Mouse (Mus musculus): Measurements from ENCODE around the gene Wfdc13. TPM values are rescaled to one million over a fixed set of nuclear protein-coding genes. Genes with fewer than 3 reads are reported as not detected.

Gene Wfdc13
- polyA plus RNA-seq (2015; fragmentation: Nextera tagmentation; extraction: Ambion mirVana), result 0.22 TPM in 1 of 2 replicates, not detected in the other

DNA sequence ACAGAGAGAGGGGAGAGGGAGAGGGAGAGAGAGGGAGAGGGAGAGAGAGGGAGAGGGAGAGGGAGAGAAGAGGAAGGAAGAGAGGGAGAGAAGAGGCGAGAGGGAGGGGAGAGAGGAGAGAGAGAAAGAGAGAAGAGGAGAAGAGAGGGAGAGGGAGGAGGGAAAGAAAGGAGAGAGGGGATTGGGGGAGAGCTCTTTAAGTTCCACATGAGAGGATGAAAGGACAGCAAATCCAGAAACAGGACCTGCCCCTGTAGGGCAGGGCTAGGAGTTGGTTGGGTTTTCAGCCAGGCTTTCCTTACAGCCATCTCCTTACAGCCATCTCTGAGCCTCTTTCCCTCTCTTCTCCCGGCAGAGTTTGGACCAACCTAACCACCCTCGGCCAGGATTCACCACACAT lies at the start of gene Wfdc13:
Wfdc13 (plus strand) TSS at position 301 of the 400 bp plus-strand sequence.

DNA sequence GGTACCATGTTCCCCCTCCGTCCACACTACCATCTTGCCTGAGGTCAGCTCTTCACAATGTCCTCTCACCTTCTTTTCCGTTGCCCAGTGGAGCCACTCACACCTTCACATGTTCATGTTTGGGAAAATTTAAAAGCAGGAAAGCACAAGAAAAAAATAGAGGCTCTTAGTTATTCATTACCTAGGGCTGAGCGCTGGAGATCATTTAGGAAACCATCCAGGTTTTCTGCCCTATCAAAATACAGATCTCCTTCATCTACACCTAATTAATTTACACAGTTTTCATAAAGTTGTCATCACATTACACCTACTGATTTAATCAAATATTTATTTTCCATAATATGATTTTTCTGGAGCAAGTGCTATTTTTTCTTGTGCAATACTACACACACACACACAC lies 46.2 kb upstream of the Wfdc13 start, which contains the start of gene Wfdc16:
Wfdc16 (minus strand) TSS at position 101 of the 400 bp plus-strand sequence.

DNA sequence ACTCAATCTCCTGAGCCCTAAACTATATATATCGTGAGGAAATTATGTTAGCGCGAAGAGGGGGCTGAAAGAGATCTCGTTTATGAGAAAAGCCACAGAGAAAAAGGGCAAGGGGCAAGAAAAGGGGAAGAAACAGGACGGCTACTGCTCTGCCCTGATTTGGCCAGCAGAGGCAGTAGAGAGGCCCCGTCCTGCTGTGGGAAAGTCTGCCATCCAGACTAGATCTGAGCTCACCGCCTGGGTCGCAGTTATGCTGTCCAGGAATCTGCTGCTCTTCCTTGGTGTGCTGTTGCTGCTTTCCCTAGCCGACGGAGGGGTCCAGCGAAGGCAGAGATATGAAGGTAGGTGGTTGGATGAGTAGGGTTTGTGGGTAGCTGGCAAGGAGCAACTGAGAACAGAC lies 29.0 kb upstream of the Wfdc13 start, which contains the start of gene Wfdc10:
Wfdc10 (plus strand) TSS at position 189 of the 400 bp plus-strand sequence.

DNA sequence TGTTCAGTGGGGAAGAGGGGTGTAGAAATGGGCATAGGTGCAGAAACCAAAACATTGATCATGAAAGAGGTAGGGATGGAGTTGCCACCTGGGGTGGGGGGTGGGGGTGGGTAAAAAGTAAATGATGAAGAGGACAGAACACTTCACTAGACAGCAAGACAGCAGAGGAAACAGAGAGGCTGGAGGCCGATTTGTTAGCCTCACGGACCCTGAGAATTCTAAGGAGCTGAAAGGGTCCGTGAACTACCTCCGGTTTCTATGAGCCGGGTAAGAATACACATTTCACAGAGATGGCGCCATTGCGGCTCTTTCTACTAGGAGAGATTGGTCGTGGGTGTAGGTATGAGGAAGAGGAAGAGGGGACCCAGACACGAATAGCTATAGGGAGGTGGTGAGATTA lies 28.4 kb upstream of the Wfdc13 start, which contains the start of gene Wfdc9:
Wfdc9 (minus strand) TSS at position 101 of the 400 bp plus-strand sequence.

DNA sequence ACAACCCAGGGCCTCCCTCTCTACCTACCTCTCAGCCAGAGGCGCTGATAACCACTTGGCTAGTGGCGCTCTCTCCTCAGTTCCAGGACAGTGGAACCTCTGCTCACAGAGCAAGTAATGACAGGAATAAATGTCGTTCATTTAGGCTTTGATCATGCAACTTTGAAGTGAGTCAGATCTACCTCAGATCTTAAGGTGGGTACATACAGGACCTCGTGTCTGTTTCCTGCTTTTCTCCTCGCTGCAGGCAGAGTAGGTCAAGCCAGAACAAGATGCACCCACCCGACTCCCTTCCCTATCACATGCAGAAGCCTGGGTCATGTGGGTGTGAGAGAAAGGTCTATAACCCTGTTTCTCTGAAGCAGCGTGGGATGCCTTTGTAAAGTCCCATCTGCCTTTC lies 10.9 kb upstream of the Wfdc13 start, which contains the start of gene Wfdc11:
Wfdc11 (minus strand) TSS at position 101 of the 400 bp plus-strand sequence.

DNA sequence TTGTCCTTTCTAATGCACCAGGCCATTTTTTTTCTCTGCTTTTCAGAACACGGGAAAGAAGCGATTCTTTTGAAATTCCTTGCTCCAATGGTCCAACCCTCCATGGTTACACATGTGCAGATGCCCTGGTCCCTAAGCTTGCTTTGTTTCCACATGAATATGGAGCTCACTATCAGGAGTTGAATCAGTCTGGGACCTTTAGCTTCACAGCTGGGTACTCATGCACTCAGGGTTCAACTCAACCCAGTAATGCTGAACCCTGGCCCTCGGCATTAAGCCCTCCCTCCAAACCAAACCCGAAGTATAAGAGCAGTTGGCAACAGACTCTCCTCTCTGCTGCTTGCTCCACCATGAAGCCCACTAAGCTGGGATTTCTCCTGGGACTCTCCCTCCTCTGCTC lies 13.3 kb downstream of the Wfdc13 start, which contains the start of gene Spint4:
Spint4 (plus strand) TSS at position 301 of the 400 bp plus-strand sequence.

DNA sequence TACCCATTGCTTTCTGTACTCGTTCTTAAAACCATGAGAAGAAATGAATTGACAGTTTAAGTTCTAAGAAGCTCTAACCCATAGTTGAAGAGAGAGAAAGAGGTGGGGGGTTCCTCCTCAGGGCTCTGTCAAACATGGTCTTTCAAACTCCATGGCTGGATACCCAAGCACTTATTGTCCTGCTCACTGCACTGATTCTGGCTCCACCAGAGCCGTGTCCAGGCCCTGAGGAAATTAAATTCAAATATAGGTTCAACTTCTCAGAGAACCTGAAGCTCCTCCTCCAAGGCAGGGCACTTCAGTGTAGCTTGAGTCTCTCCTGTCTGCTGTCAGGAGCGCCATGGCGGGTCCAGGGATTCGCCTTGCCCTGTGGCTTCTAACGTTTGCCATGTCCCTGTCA lies 30.1 kb downstream of the Wfdc13 start, which contains the start of gene Spint5:
Spint5 (plus strand) TSS at position 301 of the 400 bp plus-strand sequence.

Other genes with a start within 250 kb of the Wfdc13 start
- gene Sdc4, start 241.2 kb upstream of the Wfdc13 start, polyA plus RNA-seq (2015; fragmentation: Nextera tagmentation; extraction: Ambion mirVana), result 42.5 and 43.9 TPM in 2 replicates
- gene Sys1, start 228.1 kb upstream of the Wfdc13 start, polyA plus RNA-seq (2015; fragmentation: Nextera tagmentation; extraction: Ambion mirVana), result 113 and 120 TPM in 2 replicates
- gene Gm20458, start 224.1 kb upstream of the Wfdc13 start, polyA plus RNA-seq (2015; fragmentation: Nextera tagmentation; extraction: Ambion mirVana), result 14.5 and 16.2 TPM in 2 replicates
- gene Trp53tg5, start 211.4 kb upstream of the Wfdc13 start, polyA plus RNA-seq (2015; fragmentation: Nextera tagmentation; extraction: Ambion mirVana), result not detected in 2 replicates
- gene Dbndd2, start 199.0 kb upstream of the Wfdc13 start, polyA plus RNA-seq (2015; fragmentation: Nextera tagmentation; extraction: Ambion mirVana), result 41.5 and 45.7 TPM in 2 replicates
- gene Pigt, start 187.6 kb upstream of the Wfdc13 start, polyA plus RNA-seq (2015; fragmentation: Nextera tagmentation; extraction: Ambion mirVana), result 117 and 135 TPM in 2 replicates
- gene Wfdc2, start 122.7 kb upstream of the Wfdc13 start, polyA plus RNA-seq (2015; fragmentation: Nextera tagmentation; extraction: Ambion mirVana), result 0.62 and 0.65 TPM in 2 replicates
- not detected in 2 replicates for gene Spint3, start 111.6 kb upstream of the Wfdc13 start, polyA plus RNA-seq (2015; fragmentation: Nextera tagmentation; extraction: Ambion mirVana)
- not detected in 2 replicates for gene Wfdc6a, start 99.7 kb upstream of the Wfdc13 start, polyA plus RNA-seq (2015; fragmentation: Nextera tagmentation; extraction: Ambion mirVana)
- gene Eppin, start 91.5 kb upstream of the Wfdc13 start, polyA plus RNA-seq (2015; fragmentation: Nextera tagmentation; extraction: Ambion mirVana), result not detected in 2 replicates
- not detected in 2 replicates for gene Wfdc6b, start 71.6 kb upstream of the Wfdc13 start, polyA plus RNA-seq (2015; fragmentation: Nextera tagmentation; extraction: Ambion mirVana)
- not detected in 2 replicates for gene Wfdc8, start 71.5 kb upstream of the Wfdc13 start, polyA plus RNA-seq (2015; fragmentation: Nextera tagmentation; extraction: Ambion mirVana)
- not detected in 2 replicates for gene Wfdc16, start 46.3 kb upstream of the Wfdc13 start, polyA plus RNA-seq (2015; fragmentation: Nextera tagmentation; extraction: Ambion mirVana)
- gene Wfdc10, start 29.1 kb upstream of the Wfdc13 start, polyA plus RNA-seq (2015; fragmentation: Nextera tagmentation; extraction: Ambion mirVana), result not detected in 2 replicates
- gene Wfdc9, start 28.5 kb upstream of the Wfdc13 start, polyA plus RNA-seq (2015; fragmentation: Nextera tagmentation; extraction: Ambion mirVana), result not detected in 2 replicates
- not detected in 2 replicates for gene Wfdc11, start 11.0 kb upstream of the Wfdc13 start, polyA plus RNA-seq (2015; fragmentation: Nextera tagmentation; extraction: Ambion mirVana)
- gene Spint4, start 13.4 kb downstream of the Wfdc13 start, polyA plus RNA-seq (2015; fragmentation: Nextera tagmentation; extraction: Ambion mirVana), result not detected in 2 replicates
- gene Spint5, start 30.2 kb downstream of the Wfdc13 start, polyA plus RNA-seq (2015; fragmentation: Nextera tagmentation; extraction: Ambion mirVana), result not detected in 2 replicates
- gene Wfdc3, start 60.8 kb downstream of the Wfdc13 start, polyA plus RNA-seq (2015; fragmentation: Nextera tagmentation; extraction: Ambion mirVana), result 0.58 and 0.88 TPM in 2 replicates
- 48.0 and 50.3 TPM in 2 replicates for gene Dnttip1, start 60.9 kb downstream of the Wfdc13 start, polyA plus RNA-seq (2015; fragmentation: Nextera tagmentation; extraction: Ambion mirVana)
- gene Ube2c, start 84.8 kb downstream of the Wfdc13 start, polyA plus RNA-seq (2015; fragmentation: Nextera tagmentation; extraction: Ambion mirVana), result 31.4 and 34.2 TPM in 2 replicates
- gene Tnnc2, start 94.9 kb downstream of the Wfdc13 start, polyA plus RNA-seq (2015; fragmentation: Nextera tagmentation; extraction: Ambion mirVana), result 6.6 and 7.2 TPM in 2 replicates
- gene Snx21, start 100.7 kb downstream of the Wfdc13 start, polyA plus RNA-seq (2015; fragmentation: Nextera tagmentation; extraction: Ambion mirVana), result 54.9 and 60.8 TPM in 2 replicates
- gene Acot8, start 119.8 kb downstream of the Wfdc13 start, polyA plus RNA-seq (2015; fragmentation: Nextera tagmentation; extraction: Ambion mirVana), result 23.8 and 27.3 TPM in 2 replicates
- 10.4 and 10.8 TPM in 2 replicates for gene Zswim3, start 120.0 kb downstream of the Wfdc13 start, polyA plus RNA-seq (2015; fragmentation: Nextera tagmentation; extraction: Ambion mirVana)
- gene Zswim1, start 137.6 kb downstream of the Wfdc13 start, polyA plus RNA-seq (2015; fragmentation: Nextera tagmentation; extraction: Ambion mirVana), result 24.9 and 26.5 TPM in 2 replicates
- 0.27 TPM in 1 of 2 replicates, not detected in the other for gene Spata25, start 143.4 kb downstream of the Wfdc13 start, polyA plus RNA-seq (2015; fragmentation: Nextera tagmentation; extraction: Ambion mirVana)
- 101 and 102 TPM in 2 replicates for gene Ctsa, start 147.8 kb downstream of the Wfdc13 start, polyA plus RNA-seq (2015; fragmentation: Nextera tagmentation; extraction: Ambion mirVana)
- gene Neurl2, start 148.3 kb downstream of the Wfdc13 start, polyA plus RNA-seq (2015; fragmentation: Nextera tagmentation; extraction: Ambion mirVana), result 8.1 and 8.5 TPM in 2 replicates
- 134 and 140 TPM in 2 replicates for gene Pltp, start 172.6 kb downstream of the Wfdc13 start, polyA plus RNA-seq (2015; fragmentation: Nextera tagmentation; extraction: Ambion mirVana)
- gene Pcif1, start 194.2 kb downstream of the Wfdc13 start, polyA plus RNA-seq (2015; fragmentation: Nextera tagmentation; extraction: Ambion mirVana), result 84.1 and 87.1 TPM in 2 replicates
- 8.1 and 10.7 TPM in 2 replicates for gene Zfp335, start 226.7 kb downstream of the Wfdc13 start, polyA plus RNA-seq (2015; fragmentation: Nextera tagmentation; extraction: Ambion mirVana)

Data from neural tube, postnatal 0 days (tissue).